Mouse (Mus musculus) liver, embryonic 12.5 days (tissue): ENCODE measurements around the gene Ust. TPM values are rescaled to one million over a fixed set of nuclear protein-coding genes. Genes with fewer than 3 reads are reported as not detected.

Experiments used
- ATAC-seq: fragments of 200-750 bp; cut with Nextera tagmentation; 2 replicates; pipeline ENCODE4 v1.8.0; 2017; ENCODE audit warnings: moderate number of reproducible peaks, mild to moderate bottlenecking, moderate library complexity
- H3K27ac ChIP-seq: fragments of 300-500 bp; sonication (generic); 2 replicates; pipeline ENCODE4 v1.5.1; 2016; ENCODE audit warnings: mild to moderate bottlenecking
- H3K27me3 ChIP-seq: fragments of 300-500 bp; sonication (generic); replicated peaks from 2 replicates; pipeline ENCODE4 v1.6.1; 2016; ENCODE audit warnings: mild to moderate bottlenecking, moderate library complexity
- H3K36me3 ChIP-seq: fragments of 300-500 bp; sonication (generic); 2 replicates; pipeline ENCODE4 v1.6.1; 2016; ENCODE audit warnings: mild to moderate bottlenecking, moderate library complexity
- H3K4me1 ChIP-seq: fragments of 300-500 bp; sonication (generic); 2 replicates; pipeline ENCODE4 v1.6.1; 2016
- H3K4me2 ChIP-seq: fragments of 300-500 bp; sonication (generic); 2 replicates; pipeline ENCODE4 v1.6.1; 2016; ENCODE audit warnings: mild to moderate bottlenecking, moderate library complexity
- H3K4me3 ChIP-seq: fragments of 300-500 bp; sonication (generic); 2 replicates; pipeline ENCODE4 v1.5.1; 2016; ENCODE audit warnings: mild to moderate bottlenecking, moderate library complexity
- H3K9ac ChIP-seq: fragments of 300-500 bp; sonication (generic); 2 replicates; pipeline ENCODE4 v1.6.1; 2016; ENCODE audit warnings: mild to moderate bottlenecking, moderate library complexity
- H3K9me3 ChIP-seq: fragments of 300-500 bp; sonication (generic); replicated peaks from 2 replicates; pipeline ENCODE4 v1.6.1; 2016; ENCODE audit warnings: mild to moderate bottlenecking, moderate library complexity
- WGBS: fragments of 180-500 bp; shearing (Covaris S2); methylation state at CpG from one replicate; pipeline ENCODE4 v1.1.7; 2016; ENCODE audit not compliant: insufficient replicate concordance; 5-methylcytosine and 5-hydroxymethylcytosine counted together
- polyA plus RNA-seq: library from polyadenylated mRNA; unstranded; fragments of >200 nt; fragmentation: Nextera tagmentation; extraction: Ambion mirVana; gene quantifications from 2 replicates; pipeline ENCODE4 v1.2.1, GENCODE M21; 2016

Gene Ust
- polyA plus RNA-seq, 1 experiment from 2014 or later: 1.5 TPM

DNA sequence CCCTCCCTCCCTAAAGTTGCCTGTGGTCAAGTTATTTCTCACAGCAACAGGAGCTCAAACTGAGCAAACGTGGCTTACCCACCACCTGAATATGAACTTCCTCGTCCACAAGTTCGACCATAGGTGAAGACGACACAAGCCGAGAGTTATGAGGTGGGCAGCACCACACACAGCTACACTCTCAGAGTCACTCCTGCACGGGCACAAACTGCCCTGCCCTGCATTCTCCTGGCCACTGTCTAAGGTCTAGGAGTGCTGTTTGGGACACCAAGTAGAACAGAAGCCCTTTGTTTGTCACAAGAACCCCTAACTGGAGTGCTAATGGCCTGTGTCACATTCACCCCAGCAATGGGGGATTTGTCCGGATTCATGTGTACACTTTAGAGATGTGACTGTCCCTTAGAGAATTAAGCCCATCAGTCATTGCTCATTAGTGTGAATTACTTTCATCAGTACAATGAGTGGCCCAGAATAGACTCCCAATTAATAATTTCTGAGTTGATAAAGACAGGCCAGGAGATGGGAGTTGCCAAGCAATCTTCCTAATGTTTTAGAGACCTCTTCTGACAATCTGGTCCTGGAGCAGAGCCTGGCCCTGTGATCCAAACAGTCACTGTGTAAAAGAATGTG is 2.3 kb upstream of the Ust start:
- Histone ChIP-seq H3K27me3 (peaks cover 50% of the 10 kb centered on the region), H3K4me2 (no peak overlapping the region), H3K4me1 (peaks cover 5% of the 10 kb centered on the region; the same call in 1 of the 2 replicates), H3K4me3 (no peak overlapping the region), H3K9me3 (no peaks in the 10 kb centered on the region), H3K9ac (no peak overlapping the region), H3K27ac (no peak overlapping the region), H3K36me3 (no peaks in the 10 kb centered on the region)
- no peak for ATAC-seq
- WGBS: 56% methylated on average over 7 of the region's 7 CpGs

DNA sequence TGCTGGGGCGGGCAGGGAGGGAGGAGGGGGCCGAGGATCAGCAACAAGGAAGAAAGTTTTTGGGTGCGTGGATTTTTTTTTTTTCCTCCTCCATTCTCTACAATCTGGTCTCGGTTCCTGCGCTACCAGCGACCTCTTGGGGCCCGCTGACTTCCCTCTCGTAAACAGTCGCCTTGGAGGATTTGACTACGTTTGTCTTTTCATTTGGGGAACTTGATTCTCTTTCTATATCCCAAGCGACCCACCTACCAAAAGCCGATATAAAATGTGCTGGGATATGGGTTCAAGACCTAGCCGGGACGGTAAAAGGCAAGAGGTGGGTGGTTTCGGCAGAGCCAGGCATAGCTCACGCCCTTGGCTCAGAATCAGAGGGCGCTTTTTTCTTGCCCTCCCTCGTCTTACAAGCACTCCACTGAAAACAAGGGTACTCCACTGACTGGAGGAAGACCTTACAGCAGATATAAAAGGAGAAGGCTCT is 428 bp upstream of the Ust start:
- Histone ChIP-seq H3K4me2 (peak overlapping the region; percentile 73), H3K4me3 (peak overlapping the region; percentile 56), H3K9me3 (no peaks in the 10 kb centered on the region), H3K36me3 (no peaks in the 10 kb centered on the region), H3K9ac (no peak overlapping the region), H3K4me1 (peaks cover 5% of the 10 kb centered on the region; the same call in 1 of the 2 replicates), H3K27me3 (peaks cover 53% of the 10 kb centered on the region), H3K27ac (no peak overlapping the region)
- 2% methylated on average over 18 of the region's 18 CpGs for WGBS
- no peak for ATAC-seq

DNA sequence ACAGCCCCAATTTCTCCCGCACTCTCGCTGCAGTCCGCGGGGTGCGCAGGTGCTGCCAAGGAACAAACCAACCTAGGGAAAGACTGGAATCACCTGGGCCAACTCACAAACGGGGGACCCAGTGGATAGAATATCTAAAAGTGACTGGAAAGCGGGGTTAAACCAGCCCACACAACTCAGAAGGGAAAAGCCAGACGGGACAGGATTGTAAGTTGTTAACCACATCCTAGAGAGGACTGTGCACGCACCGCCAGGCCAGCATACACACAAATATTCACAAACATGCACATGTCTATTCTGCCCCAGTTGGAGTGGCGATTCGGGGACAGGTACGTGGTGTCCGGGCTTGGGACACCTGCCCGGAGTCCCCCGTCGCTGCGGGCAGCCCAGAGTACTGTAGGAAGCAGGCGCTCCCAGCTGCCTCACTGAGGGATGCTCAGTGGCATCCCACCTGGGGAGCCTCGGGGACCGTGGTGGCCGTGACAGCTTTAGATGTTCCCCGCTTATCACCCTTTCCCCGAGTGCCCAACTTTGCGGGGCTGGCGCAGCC is 959 bp downstream of the Ust start:
- peak overlapping the region; percentile 56 for H3K4me3 ChIP-seq
- 2% methylated on average over 26 of the region's 26 CpGs for WGBS
- peaks cover 53% of the 10 kb centered on the region for H3K27me3 ChIP-seq
- no peaks in the 10 kb centered on the region for H3K36me3 ChIP-seq
- peaks cover 5% of the 10 kb centered on the region; the same call in 1 of the 2 replicates for H3K4me1 ChIP-seq
- H3K4me2 ChIP-seq: peak overlapping the region; percentile 73
- H3K9me3 ChIP-seq: no peaks in the 10 kb centered on the region
- no peak overlapping the region for H3K27ac ChIP-seq
- peak; percentile 15; the same call in 1 of the 2 replicates for ATAC-seq
- no peak overlapping the region for H3K9ac ChIP-seq

DNA sequence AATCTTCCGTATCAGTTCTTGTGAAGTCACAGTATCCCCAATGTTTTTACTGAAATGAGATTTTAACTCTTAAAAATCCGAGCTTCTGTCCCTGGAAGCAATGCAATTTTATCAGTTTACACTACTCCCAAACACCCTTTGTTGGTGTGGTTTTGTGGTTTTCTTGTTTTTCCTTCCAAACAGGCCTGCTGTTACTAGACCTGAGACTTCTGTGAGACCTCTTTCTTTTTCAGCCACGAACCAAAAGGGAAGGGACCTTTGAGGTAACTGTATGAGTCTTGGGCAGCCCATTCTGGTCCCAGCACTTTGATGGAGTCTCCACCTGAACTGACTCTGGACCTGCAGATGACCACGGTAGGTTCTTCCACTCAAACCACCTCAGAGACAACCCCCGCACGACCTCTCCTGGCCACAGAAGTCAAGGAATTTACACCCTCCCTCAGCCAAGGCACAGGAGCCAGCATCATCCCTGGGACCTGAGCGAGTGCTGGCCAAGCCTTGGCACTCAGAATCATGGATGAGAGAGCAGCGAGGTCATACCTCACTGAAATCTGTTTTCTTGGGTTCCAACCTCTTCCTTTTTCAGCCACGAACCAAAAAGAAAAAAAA is 1.6 kb downstream of the Ust start:
- no peak overlapping the region for H3K9ac ChIP-seq
- H3K27me3 ChIP-seq: peaks cover 53% of the 10 kb centered on the region
- peak overlapping the region; percentile 73 for H3K4me2 ChIP-seq
- peak overlapping the region; percentile 56; the same call in 1 of the 2 replicates for H3K4me3 ChIP-seq
- peaks cover 5% of the 10 kb centered on the region; the same call in 1 of the 2 replicates for H3K4me1 ChIP-seq
- WGBS: 11% methylated on average over 9 of the region's 9 CpGs
- H3K9me3 ChIP-seq: no peaks in the 10 kb centered on the region
- ATAC-seq: no peak
- no peaks in the 10 kb centered on the region for H3K36me3 ChIP-seq
- no peak overlapping the region for H3K27ac ChIP-seq

DNA sequence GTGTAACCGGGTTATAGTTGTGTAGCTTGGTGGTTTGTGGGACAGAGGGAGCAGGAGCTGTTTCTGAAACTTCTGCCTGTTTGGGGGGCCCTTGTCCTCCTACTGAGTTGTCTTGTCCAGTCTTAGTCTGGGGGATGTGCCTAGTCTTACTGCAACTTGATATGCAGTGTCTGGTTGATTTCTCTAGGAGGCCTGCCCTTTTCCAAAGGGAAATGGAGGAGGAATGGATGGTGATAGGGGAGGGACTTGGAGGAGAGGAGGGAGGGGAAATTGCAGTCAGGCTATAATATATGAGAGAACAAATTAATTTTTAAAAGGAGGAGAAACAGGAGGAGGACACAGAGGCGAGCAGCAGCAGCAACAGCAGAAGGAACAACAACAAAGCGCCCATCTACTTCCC is 4.9 kb downstream of the Ust start:
- Histone ChIP-seq H3K4me1 (peaks cover 5% of the 10 kb centered on the region; the same call in 1 of the 2 replicates), H3K9me3 (no peaks in the 10 kb centered on the region), H3K9ac (no peak overlapping the region), H3K36me3 (no peaks in the 10 kb centered on the region), H3K27me3 (peaks cover 31% of the 10 kb centered on the region), H3K4me3 (no peak overlapping the region), H3K4me2 (no peak overlapping the region), H3K27ac (no peak overlapping the region)
- no peak for ATAC-seq
- WGBS: 79% methylated on average over 3 of the region's 3 CpGs

DNA sequence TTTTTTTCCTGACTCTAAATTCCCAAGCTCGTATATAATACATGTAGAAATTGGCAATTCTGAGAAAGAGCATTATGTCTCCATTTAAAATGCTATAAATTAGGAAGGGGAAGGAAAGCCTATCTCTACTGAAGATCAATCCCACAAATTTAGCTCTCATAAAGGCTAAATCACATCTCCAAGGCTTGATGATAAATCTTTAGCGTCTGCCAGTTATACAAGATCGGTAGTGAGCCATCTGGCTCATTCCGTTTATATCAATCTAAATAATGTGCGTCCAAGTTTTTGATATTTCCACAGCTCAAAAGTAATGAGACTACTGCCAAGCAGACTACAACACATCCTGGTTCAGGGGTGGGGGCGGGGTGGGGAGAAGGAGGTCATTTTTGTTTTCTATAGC is 6.4 kb downstream of the Ust start:
- ATAC-seq: no peak
- peaks cover 16% of the 10 kb centered on the region for H3K27me3 ChIP-seq
- H3K9ac ChIP-seq: no peak overlapping the region
- H3K4me3 ChIP-seq: no peak overlapping the region
- no peaks in the 10 kb centered on the region for H3K9me3 ChIP-seq
- H3K36me3 ChIP-seq: no peaks in the 10 kb centered on the region
- WGBS: 73% methylated on average over 6 of the region's 6 CpGs
- no peak overlapping the region for H3K4me2 ChIP-seq
- H3K27ac ChIP-seq: no peak overlapping the region
- H3K4me1 ChIP-seq: no peaks in the 10 kb centered on the region

DNA sequence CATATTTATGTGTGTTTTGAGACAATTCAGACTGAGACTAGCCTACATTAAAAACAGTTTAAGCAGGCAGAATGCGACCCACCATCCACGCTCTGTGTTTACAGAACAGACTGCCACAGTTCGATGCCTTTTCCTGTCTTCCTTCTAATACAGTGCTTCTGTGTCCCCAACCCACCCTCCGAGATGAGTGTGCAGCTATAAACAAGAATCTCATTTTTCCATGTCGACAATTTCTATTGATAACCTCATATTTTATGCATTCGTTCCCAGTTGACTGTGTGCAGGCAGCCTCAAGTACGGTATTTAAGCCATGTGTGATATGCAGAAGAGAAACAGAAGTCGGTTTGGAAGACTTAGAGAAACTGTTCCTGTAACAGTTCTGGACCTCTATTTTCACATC is 6.9 kb downstream of the Ust start:
- Histone ChIP-seq H3K27me3 (peaks cover 12% of the 10 kb centered on the region), H3K9ac (no peak overlapping the region), H3K4me1 (no peaks in the 10 kb centered on the region), H3K4me2 (no peak overlapping the region), H3K36me3 (no peaks in the 10 kb centered on the region), H3K9me3 (no peaks in the 10 kb centered on the region), H3K27ac (no peak overlapping the region), H3K4me3 (no peak overlapping the region)
- 62% methylated on average over 8 of the region's 8 CpGs for WGBS
- no peak for ATAC-seq

DNA sequence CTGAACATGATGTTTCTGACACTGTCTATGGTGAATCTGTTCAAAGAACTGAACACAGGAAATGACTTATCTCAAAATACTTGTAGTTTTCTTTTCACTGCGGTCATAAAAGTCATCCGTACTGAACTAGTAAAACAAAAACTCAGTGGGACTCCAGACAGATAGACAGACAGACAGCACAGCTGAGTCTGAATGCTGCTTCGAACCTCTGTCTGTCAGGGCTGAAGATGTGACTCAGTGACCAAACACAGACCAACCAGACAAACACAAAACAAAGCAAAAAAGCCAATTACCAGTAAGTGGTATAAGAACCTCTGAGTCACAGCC is 12.4 kb downstream of the Ust start:
- no peak for ATAC-seq
- no peak overlapping the region for H3K9ac ChIP-seq
- WGBS: 42% methylated on average over 3 of the region's 3 CpGs

DNA sequence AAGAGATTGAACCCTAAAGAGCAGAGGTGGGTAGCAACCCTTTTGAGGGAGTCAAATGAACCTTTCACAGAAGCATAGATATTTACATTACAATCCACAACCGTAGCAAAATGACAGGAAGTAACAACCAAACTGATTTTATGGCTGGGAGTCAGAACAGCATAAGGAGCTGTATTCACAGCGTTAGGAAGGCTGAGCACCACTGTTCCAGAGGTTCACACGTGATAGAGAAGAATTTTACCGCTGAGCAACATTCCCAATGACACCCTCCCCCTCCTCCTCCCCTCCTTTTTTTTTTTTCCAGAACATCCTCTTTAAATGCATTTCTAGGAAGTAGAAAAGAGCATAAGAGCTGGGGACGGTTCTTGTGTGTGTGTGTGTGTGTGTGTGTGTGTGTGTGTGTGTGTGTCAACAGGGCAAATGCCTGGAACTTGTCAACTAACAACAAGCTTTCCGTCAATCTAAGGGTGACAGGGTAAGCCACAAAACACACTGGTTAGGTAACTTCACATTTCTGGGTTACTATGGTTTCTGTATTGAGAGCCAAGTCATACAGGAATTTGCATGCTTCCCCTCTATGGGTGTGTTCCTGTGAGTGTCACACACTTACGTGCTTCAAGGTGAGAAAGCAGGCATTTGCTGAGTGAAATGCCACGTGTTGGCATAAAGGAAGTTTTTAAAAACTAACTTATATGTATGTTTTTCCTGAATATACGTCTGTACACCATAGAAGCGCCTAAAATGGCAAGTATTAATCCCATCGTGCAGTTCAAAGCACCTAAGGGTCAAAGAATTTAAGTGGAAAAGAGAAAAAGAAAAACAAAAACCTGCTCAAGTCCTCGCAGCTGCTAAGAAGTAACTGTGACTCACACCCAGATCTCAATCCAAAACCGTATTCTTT is 13.0 kb downstream of the Ust start:
- Histone ChIP-seq H3K4me1 (no peaks in the 10 kb centered on the region), H3K4me3 (no peak overlapping the region), H3K36me3 (no peaks in the 10 kb centered on the region), H3K4me2 (no peak overlapping the region), H3K27me3 (no peaks in the 10 kb centered on the region), H3K9me3 (no peaks in the 10 kb centered on the region), H3K27ac (no peak overlapping the region), H3K9ac (no peak overlapping the region)
- 47% methylated on average over 13 of the region's 13 CpGs for WGBS
- ATAC-seq: no peak

More for the DNA sequence above, 12.4 kb downstream of the Ust start:
- H3K36me3 ChIP-seq: no peaks in the 10 kb centered on the region
- H3K4me2 ChIP-seq: no peak overlapping the region
- H3K27ac ChIP-seq: no peak overlapping the region
- H3K9me3 ChIP-seq: no peaks in the 10 kb centered on the region
- H3K4me1 ChIP-seq: no peaks in the 10 kb centered on the region
- H3K27me3 ChIP-seq: no peaks in the 10 kb centered on the region
- no peak overlapping the region for H3K4me3 ChIP-seq

DNA sequence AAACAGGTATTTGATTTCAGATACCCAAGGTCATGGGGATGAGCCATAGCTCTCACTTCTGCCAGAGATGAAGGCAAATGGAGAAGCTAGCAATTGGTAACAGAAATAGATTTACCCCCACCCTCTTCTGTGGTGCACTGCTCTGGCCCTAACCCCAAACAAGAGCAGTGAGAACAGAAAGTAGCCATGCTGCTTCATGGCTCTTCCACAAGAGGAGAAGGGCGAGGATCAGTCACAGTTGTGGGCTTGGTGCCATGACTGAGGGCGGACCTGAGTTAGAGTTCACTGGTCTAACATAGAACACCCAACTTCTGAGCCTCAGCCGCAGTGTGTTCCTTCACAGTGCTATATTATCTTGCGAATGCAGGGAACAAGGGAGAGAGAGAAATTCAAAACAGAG is 13.8 kb downstream of the Ust start:
- ATAC-seq: no peak
- no peaks in the 10 kb centered on the region for H3K36me3 ChIP-seq
- WGBS: 71% methylated on average over 4 of the region's 4 CpGs
- no peak overlapping the region for H3K27ac ChIP-seq
- no peak overlapping the region for H3K4me3 ChIP-seq
- H3K9me3 ChIP-seq: no peaks in the 10 kb centered on the region
- H3K27me3 ChIP-seq: no peaks in the 10 kb centered on the region
- H3K4me2 ChIP-seq: no peak overlapping the region
- no peak overlapping the region for H3K9ac ChIP-seq
- no peaks in the 10 kb centered on the region for H3K4me1 ChIP-seq

DNA sequence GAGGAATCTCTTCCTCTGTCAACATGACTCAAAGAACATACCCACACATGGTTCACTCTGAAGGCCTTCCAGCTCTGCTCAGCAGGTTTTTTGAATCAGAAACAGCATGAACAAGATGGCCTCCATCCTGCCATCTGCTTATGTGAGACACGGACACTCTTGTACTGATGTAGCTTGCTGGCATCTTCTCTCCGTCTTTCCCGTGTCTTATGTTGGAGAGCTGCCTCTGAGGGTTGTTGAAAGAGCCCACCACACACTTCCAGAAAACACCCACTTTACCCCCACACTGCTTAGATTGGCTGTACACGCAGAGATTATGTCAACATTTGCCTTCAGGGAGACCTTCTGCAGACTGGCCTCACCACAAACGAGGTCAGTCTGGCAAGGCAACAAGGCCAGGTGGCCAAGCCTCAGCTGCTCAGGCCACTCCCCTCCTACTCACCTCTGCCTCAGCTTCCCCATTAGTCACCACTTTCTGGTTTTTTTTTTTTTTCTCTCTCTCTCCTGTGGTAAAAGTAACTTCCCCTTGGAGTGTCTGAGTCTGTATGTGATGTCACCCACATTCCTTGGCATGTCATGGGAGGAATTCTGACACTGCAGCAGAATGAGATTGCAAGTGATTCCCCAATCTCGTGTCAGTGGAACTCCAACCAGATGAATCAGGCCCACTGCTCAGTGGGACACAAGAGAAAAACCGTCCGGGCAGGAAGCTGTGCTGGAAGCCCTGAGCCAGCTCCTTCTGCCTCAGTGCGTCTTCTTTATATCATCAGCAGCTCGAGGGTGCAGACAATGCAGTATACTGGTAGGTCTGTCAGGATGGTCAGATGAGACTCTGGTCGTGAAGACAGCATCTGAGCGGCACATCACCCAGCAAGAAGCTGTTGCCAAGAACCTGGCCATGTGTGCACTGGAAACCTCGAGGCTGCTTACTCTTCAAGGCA is 19.4 kb downstream of the Ust start:
- H3K36me3 ChIP-seq: no peaks in the 10 kb centered on the region
- no peak for ATAC-seq
- no peak overlapping the region for H3K4me3 ChIP-seq
- H3K4me2 ChIP-seq: no peak overlapping the region
- H3K4me1 ChIP-seq: no peaks in the 10 kb centered on the region
- no peaks in the 10 kb centered on the region for H3K27me3 ChIP-seq
- no peaks in the 10 kb centered on the region for H3K9me3 ChIP-seq
- H3K27ac ChIP-seq: no peak overlapping the region
- H3K9ac ChIP-seq: no peak overlapping the region
- 54% methylated on average over 13 of the region's 13 CpGs for WGBS
